Mouse (Mus musculus): ENCODE data around the gene Zfp358. TPM values are rescaled to one million over a fixed set of nuclear protein-coding genes. Genes with fewer than 3 reads are reported as not detected.

Gene Zfp358
- 125 and 143 TPM in 2 replicates for polyA plus RNA-seq (2012; rRNA removed)

DNA sequence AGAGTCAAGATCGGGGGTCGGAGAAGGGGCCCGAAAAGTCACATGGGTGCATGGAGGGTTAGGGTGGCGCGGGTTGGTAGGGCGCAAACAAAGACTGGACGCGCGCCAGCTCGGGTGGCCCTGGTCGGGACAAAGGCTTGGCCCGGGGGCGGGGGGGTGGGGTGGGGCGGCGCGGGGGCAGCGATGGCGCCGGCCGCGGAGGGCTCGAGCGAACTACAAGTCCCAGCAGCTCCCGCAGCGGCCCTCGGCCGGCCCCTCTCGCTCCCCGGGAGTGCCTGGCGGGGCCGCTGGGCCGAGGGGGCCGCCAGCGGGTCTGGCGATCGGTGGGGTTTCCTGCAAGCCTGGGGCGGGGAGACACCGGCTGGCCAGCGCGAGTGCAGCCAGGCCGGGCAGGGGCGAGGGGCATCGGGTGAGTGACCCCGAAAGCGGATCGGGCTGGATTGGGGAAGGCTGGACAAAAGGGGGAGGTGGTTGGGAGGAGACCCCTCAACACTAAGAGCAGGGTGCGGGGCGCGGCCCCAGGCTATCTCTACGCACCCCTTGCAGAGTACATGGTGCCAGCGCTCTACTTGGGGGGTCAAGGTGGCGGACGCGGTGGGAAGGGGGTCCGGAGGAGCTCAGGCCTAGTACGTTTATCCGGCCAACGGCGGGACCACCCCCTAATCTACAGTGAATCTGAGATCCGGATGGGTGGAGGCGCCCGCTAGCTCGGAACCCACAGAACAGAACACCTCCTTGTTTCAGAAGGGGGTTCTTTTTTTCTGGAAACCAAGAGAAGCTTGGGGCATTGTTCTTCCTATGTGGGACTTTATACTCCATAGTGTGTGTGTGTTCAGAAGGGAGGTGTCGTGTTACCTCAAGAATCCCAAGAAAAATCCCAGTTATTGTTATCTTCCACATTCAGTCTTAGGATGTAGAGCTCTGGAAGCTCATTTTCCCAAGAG is at the start of gene Zfp358:
Gene Zfp358 (plus strand): TSS at position 238 of the 944 bp plus-strand sequence.

DNA sequence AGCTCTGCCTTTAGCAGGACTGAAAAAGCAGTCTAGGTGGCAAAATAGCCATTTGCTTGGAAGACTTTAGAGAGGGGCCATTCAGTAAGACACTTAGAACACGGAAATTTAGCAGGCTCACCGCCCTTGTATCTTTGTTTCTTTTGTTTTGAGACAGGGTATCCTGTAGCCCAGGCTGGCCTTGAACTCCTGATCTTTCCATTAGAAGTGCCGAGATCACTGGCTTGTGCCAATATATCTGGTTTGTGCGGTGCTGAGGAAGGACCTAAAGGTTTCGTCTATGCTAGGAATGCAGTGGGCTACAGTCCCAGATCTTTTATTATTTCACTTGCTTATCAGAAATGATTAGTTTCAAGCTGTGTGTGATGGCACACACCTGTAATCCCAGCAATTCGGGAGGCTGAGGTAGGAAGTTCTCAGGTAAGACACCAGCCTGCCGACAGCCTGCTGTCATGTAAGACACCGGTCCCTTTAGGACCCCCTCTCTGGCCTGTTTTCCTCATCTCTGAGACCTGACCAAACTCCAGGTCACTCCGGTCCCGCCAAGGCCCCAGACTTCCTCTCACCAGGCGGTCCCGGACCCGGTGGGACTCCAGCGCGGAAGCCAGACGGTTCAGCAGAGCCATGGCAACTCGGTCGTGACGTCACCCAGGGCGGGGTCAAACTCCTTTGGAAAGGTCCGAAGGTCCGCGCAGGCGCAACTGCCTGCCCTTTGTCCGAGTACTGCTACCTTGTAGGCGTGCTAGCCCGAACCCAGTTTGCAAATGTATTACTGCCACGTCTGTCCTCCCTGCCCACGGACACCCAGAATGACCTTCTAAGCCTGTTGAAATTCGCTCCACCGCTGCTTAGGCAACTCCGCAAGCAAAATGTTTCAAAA is 25.7 kb upstream of the Zfp358 start, which contains the start of gene Pex11g:
Gene Pex11g (minus strand): TSS at position 675 of the 880 bp plus-strand sequence.

DNA sequence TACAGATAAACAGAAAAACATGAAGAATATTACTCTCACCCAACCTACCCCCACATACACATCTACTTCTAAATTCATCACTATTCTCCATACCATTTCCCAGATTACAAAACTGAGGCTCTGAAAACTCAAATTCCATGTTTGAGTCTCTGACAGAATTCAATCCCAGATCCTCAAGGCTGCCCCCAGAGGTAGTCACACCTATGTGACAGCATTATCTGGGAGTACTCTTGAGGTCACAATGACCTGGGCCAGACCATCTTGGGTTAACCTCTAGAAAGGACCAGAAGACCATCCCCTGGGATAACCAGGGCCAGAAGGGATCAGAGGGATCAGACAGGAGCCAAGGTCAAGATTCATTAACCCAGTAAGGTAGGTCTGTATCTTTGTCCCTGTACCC is 22.4 kb upstream of the Zfp358 start, which contains the start of gene Tex45:
Gene Tex45 (plus strand): TSS at position 301 of the 400 bp plus-strand sequence.

DNA sequence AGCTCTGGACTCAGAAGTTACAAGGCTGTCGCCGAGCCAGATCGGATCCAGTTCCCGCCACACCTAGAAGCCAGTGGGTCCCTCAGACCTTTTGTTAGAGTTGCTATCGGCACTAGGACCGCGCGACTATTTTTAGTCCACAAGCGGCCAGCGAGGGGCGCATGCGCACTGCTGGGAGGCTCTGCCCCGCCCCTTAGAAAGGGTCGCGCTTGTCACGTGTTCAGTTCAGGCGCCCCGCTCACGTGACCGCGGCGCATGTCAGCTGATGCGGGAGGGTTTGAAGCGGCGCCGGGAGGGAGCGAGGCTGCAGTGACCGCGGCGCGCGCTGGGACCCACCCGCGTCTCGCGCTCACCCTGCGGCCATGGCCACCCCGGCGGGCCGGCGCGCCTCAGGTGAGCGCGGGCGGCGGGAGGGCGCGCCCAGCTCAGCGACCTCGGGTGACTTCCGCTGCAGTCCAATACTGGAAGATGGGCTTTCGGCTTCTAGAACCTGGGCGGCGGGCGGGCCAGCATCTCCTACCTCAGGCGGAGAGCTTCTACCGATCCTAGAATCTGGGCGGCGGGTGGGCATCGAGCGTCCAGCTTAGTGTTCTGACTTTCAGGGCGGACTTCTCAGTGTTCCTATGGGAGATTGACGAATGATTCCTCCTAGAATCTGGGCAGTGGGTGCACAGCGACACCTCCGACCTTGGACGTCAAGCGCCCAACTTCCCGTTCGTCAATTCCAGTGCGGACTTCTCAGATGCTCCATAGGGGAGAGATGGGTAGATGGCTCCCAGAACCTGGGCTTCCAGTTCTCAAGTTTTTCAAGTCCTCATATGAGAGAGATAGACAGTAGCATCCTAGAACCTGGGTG is 7.5 kb downstream of the Zfp358 start, which contains the start of gene Mcoln1:
Gene Mcoln1 (plus strand): TSS at position 223 of the 856 bp plus-strand sequence.

DNA sequence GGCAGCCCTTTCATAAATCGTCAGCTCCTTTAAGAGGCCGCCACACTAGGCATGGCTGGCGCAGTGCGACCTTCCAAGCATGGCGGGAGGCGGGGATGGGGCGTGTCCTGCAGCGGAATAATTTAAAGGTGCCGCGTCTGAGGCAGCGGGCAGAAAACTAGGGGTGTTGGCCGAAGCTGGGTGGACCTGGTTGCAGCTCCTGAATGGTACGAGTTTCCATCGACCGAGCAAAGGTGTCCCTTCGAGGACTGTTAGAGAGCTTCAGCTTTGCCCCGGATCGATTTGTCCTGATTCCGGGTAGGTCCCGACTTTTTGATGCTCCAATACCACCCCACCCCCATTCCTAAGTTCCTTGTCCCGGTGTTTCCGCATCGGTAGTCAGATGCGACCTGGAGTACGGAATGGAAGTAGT is 22.3 kb downstream of the Zfp358 start, which contains the start of gene Pnpla6:
Gene Pnpla6 (plus strand): TSS at position 125 of the 412 bp plus-strand sequence.

Other genes with a start within 250 kb of the Zfp358 start
- 31.0 and 38.3 TPM in 2 replicates for gene Insr, start 213.5 kb upstream of the Zfp358 start, polyA plus RNA-seq (2012; rRNA removed)
- 0.44 and 0.54 TPM in 2 replicates for gene A430078G23Rik, start 139.7 kb upstream of the Zfp358 start, polyA plus RNA-seq (2012; rRNA removed)
- gene Arhgef18, start 100.1 kb upstream of the Zfp358 start, polyA plus RNA-seq (2012; rRNA removed) = 85.2 and 90.2 TPM in 2 replicates
- gene Pex11g, start 25.5 kb upstream of the Zfp358 start, polyA plus RNA-seq (2012; rRNA removed) = 10.4 and 12.8 TPM in 2 replicates
- 0.19 and 0.23 TPM in 2 replicates for gene Tex45, start 22.3 kb upstream of the Zfp358 start, polyA plus RNA-seq (2012; rRNA removed)
- 399 and 751 TPM in 2 replicates for gene Mcoln1, start 7.3 kb downstream of the Zfp358 start, polyA plus RNA-seq (2012; rRNA removed)
- 89.5 and 91.8 TPM in 2 replicates for gene Pnpla6, start 22.2 kb downstream of the Zfp358 start, polyA plus RNA-seq (2012; rRNA removed)
- gene C330021F23Rik, start 74.9 kb downstream of the Zfp358 start, polyA plus RNA-seq (2012; rRNA removed) = 0.18 and 1.8 TPM in 2 replicates
- gene Camsap3, start 94.2 kb downstream of the Zfp358 start, polyA plus RNA-seq (2012; rRNA removed) = 20.9 and 23.5 TPM in 2 replicates
- 93.2 and 110 TPM in 2 replicates for gene Xab2, start 128.2 kb downstream of the Zfp358 start, polyA plus RNA-seq (2012; rRNA removed)
- 1.6 and 2.2 TPM in 2 replicates for gene Pet100, start 128.4 kb downstream of the Zfp358 start, polyA plus RNA-seq (2012; rRNA removed)
- not detected in 2 replicates for gene Pcp2, start 132.4 kb downstream of the Zfp358 start, polyA plus RNA-seq (2012; rRNA removed)
- 171 and 235 TPM in 2 replicates for gene Stxbp2, start 137.8 kb downstream of the Zfp358 start, polyA plus RNA-seq (2012; rRNA removed)
- gene Retn, start 162.6 kb downstream of the Zfp358 start, polyA plus RNA-seq (2012; rRNA removed) = 49.5 and 60.2 TPM in 2 replicates
- 0.36 and 0.55 TPM in 2 replicates for gene Mcemp1, start 172.6 kb downstream of the Zfp358 start, polyA plus RNA-seq (2012; rRNA removed)
- gene Fcor, start 179.2 kb downstream of the Zfp358 start, polyA plus RNA-seq (2012; rRNA removed) = 11.6 and 13.8 TPM in 2 replicates
- gene Trappc5, start 183.2 kb downstream of the Zfp358 start, polyA plus RNA-seq (2012; rRNA removed) = 40.3 and 41.1 TPM in 2 replicates
- 0.11 and 0.20 TPM in 2 replicates for gene Fcer2a, start 201.0 kb downstream of the Zfp358 start, polyA plus RNA-seq (2012; rRNA removed)
- 0.22 TPM in 1 of 2 replicates, not detected in the other for gene Clec4g, start 227.5 kb downstream of the Zfp358 start, polyA plus RNA-seq (2012; rRNA removed)

All from ovary, adult 2 months (tissue).